Mouse (Mus musculus): ENCODE data around the gene Abtb2.

- TF ChIP-seq POLR2A (IDR thresholded peaks at IDR 0.05; ENCODE audit: borderline replicate concordance, insufficient read depth, low read length) = no peak
- TF ChIP-seq CTCF (IDR thresholded peaks at IDR 0.05; ENCODE audit: borderline replicate concordance, insufficient read depth, low read depth, low read length) = no peak
Observed at GRCm38 (mm10) chr2:103685581-103685980, 119.5 kb downstream of the Abtb2 start.

Measured in cerebellum, adult 2 months (tissue).